Mouse (Mus musculus) erythroid progenitor cell, adult 5-6 weeks (primary cell): ENCODE results near the gene Kank4. TPM values are rescaled to one million over a fixed set of nuclear protein-coding genes. Genes with fewer than 3 reads are reported as not detected.
"Not testable (repeated sequence)": the region's sequence is repeated elsewhere in the genome, so short reads cannot be mapped to it uniquely, and the experiment has no call there.

ENCODE experiments used
- ATAC-seq: replicated peaks from 2 replicates; pipeline ENCODE4 v1.8.0; 2016; ENCODE audit warnings: moderate number of reproducible peaks, mild to moderate bottlenecking, moderate TSS enrichment, inconsistent platforms; ENCODE audit not compliant: poor library complexity, low FRiP score, severe bottlenecking
- total RNA-seq, 2 experiments: library from RNA; stranded (forward) in 1 of 2; stranded (reverse) in 1 of 2; fragments of 150-400 nt in 1 of 2; fragments of 186-747, 209-891 nt in 1 of 2; gene quantifications; 2 replicates each; pipeline versions ENCODE4 v1.2.3 to v1.2.4; 2015 to 2017; ENCODE audit warnings: low replicate concordance in 2 of 2

Kank4 gene
- total RNA-seq, 2 experiments from 2014 or later = not detected

- no peak for ATAC-seq
Observed at GRCm38 (mm10) chr4:98836519-98836918, 19.2 kb upstream of the Kank4 start.

DNA sequence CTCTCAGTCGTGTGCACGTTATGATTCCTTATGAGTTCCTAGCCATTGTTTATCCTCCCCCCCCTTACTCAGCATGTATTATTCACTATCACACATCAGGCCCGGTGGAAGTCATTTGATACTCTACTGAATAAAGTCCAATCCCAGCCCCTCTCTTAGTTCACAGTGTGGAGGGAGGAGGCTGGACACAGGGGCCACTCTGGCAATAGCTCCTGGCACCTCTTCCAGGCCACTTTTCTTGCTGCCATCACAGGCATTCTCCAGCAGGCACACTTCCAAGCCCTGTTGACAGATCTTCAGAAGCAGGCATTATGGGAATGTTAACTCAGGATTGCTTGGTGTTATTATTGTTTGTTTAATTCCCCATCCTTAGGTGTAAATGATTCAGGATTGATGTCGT lies 17.4 kb upstream of the Kank4 start:
- ATAC-seq = no peak

- ATAC-seq = no peak
Observed at GRCm38 (mm10) chr4:98831726-98832125, 14.4 kb upstream of the Kank4 start.

- ATAC-seq = no peak
Observed at GRCm38 (mm10) chr4:98826701-98827100, 9.4 kb upstream of the Kank4 start.

- ATAC-seq = not testable (repeated sequence)
Observed at GRCm38 (mm10) chr4:98823740-98824139, 6.4 kb upstream of the Kank4 start, which contains the start of gene I0C0044D17Rik. I0C0044D17Rik (minus strand) TSS chr4:98823840.

- ATAC-seq = no peak
Observed at GRCm38 (mm10) chr4:98823047-98823446, 5.7 kb upstream of the Kank4 start.

DNA sequence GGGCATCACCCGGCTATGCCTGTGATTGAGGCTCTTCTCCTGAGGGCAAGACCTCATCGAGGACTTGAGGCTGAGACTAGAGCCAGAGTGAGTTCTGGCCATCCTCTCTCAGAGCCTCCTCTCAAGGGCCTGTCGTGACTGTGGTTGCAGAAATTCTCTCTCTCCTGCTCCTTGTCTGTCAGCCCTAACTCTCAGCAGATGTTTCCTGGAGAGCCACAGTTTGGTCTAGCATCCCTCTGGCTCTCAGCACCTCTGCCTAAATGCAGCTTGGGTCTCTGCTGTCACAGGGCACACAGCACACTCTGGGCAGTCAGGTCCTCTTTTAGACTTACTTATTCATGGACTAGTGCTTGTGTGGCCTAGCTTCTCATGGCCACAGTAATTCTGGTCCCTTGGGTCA lies 5.1 kb upstream of the Kank4 start:
- ATAC-seq = no peak

DNA sequence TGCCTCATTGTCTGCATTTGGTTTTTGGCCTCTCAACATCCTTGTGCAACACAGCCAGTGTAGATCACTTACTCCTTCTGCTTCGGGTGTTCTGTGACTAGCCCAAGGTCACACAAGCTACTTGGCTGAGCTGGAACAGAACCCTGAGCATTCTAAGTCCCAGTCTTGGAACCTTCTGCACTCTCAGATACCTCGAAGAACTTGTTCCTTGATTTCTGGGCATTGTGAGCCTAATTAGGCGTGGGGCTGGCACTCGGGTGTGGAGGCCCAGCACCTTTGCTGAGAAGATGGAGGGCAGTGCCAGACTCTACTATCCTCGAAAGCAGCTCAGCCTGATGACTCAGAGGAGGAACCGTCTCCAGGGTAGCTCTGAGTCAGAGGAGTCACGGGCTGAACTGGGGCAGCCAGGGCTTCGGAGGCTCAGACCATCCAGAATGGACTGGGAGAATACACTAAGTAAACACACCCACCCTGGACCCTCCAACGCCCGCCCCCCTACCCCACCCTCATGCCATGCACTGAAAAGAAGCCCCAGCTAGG lies 1.9 kb upstream of the Kank4 start:
- no peak for ATAC-seq

- ATAC-seq = no peak
Observed at GRCm38 (mm10) chr4:98816807-98817183, 542 bp downstream of the Kank4 start.

GRCm38 (mm10) chr4:98806306-98806705 lies 11.0 kb downstream of the Kank4 start:
- ATAC-seq = no peak

- no peak for ATAC-seq
Observed at GRCm38 (mm10) chr4:98805291-98806048, 11.9 kb downstream of the Kank4 start.

- no peak for ATAC-seq
Observed at GRCm38 (mm10) chr4:98804476-98805134, 12.7 kb downstream of the Kank4 start.

DNA sequence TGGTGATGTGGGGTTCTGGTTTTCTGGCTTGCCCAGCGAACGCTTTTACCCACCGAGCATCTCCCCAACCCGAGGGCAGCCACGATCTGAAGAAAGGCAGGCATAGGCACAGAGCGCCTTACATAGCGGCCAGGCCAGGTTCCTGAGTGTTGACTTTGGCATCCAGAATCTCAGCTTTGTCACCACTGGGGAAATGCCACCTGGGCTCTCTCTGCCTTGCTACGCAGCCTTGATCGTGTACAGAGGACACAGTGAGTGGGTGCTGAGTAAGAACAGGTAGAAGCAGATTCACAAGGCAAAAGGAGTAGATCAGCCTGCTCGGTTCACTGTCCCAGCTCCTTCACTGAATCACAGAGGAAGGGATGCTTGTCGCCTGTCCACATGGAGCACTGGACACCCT lies 15.6 kb downstream of the Kank4 start:
- ATAC-seq = no peak

GRCm38 (mm10) chr4:98800824-98801223 lies 16.5 kb downstream of the Kank4 start:
- no peak for ATAC-seq

GRCm38 (mm10) chr4:98796591-98797341 lies 20.6 kb downstream of the Kank4 start:
- no peak for ATAC-seq

DNA sequence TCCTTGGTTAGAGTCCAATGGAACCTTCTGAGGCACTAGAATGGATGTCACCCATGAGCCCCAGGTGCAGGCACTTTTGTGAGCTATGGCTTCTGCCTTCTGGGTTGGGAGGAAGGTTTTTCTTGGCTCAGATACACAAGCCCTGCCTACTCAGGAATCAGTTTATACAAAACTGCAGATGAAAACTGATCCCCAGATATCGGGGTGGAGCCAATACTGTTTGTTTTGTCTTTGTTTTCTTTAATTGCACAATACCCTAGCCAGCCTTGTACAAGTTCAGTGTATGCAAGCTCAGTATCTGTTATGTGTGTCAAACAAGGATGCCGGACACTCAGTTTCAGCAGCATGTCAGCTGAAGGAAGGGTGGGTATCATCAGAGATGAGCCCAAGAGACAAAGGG lies 22.1 kb downstream of the Kank4 start:
- ATAC-seq = no peak

DNA sequence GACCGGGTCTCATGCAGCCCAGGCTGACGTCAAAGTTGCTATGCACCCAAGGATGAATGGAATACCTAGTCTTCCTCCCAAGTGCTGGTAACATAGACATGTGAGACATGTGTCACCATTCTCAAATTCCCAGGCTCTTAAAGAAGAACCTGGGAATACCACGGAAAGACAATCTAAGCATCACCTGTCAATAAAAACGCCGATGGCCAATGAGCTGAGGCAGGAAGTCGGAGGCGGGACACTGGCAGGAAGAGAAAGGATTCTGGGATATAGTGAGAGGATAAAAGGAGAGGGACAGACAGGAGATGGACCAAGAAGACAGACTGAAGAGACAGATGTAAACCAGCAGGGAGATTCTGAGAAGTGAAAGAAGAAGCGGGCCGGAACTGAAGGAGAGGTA lies 23.9 kb downstream of the Kank4 start:
- ATAC-seq = no peak

DNA sequence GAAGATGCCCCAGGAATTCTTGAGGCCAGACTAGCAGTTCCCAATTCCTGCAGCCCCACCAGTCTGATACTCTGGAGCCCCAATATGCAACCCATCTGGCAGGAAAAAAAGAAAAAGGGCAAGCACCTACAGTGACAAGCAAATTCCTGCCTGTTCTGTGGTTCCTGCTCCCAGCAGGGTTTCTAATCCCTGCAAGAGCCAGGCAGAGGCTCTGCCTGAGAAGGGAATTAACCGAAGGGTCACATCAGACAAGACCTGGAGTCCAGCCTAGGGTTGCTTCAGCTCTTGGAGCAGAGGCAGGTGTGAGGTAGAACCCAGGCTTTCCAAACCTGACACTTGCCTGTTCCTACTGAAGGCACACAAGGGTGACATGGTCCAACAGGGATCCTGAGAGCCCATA lies 26.6 kb downstream of the Kank4 start:
- no peak for ATAC-seq

DNA sequence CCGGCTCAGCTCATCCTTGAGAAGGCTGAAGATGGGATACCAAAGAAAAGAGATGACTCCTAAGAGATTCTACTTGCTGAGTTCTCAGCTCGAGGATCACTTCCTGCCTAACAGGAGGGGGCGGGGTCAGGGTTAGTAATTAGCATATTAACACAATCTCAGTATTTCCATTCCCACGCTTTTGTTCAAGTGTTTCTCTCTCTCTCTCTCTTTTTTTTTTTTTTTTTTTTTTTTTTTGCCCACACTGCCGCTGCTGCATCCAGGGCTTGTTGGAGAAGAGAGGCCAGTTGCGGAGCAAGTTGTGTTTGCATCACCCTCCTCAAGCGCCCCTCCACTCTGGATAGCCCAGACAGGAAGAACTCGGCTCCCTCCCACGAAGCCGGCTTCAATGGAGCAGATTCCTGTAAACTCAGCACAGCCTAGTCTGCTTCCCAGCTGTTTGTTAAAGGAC lies 27.5 kb downstream of the Kank4 start:
- ATAC-seq = no peak

DNA sequence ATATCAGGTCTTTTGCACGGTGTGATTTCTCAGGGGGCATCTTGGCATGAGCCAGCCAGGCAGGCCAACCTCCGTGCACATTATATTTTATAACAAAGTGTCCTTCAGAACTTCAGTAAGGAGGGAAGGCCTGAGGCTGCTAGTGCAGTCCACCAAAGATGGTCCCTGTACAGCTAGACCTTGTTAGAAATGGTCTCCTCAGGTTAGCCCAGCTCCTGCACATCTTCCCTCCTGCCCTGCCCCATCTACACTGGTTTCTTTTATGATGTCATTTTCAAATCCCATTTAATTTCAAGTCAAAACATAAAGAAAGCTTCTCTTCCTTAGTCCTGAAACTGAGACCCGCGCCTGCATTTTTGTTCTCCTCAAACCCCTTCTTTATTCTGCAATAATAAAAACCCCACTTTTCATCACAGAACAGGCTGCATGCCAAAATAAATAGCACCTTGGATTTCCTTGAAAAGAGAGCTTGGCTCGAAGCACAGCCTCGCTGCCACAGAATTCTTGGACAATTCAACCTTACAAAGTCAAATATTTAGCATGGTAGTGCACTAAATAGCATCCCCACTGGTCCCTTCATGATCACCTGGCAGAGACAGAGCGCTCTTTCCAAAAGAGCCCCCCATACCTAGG lies 28.1 kb downstream of the Kank4 start:
- no peak for ATAC-seq
